Mouse (Mus musculus): ENCODE results near the gene Btd. TPM values are rescaled to one million over a fixed set of nuclear protein-coding genes. Genes with fewer than 3 reads are reported as not detected.

The Btd gene
- polyA plus RNA-seq, 1 experiment from 2014 or later, result 33.5 TPM

- H3K36me3 ChIP-seq, result peaks cover 7% of the 10 kb centered on the region
- no peaks in the 10 kb centered on the region for H3K4me1 ChIP-seq
- no peak overlapping the region for H3K27ac ChIP-seq
- ATAC-seq (ENCODE audit: insufficient number of reproducible peaks, insufficient read depth, low FRiP score, low TSS enrichment, low read depth), result no peak
- no peaks in the 10 kb centered on the region for H3K9me3 ChIP-seq
- H3K9ac ChIP-seq, result no peak overlapping the region
- no peak overlapping the region for H3K4me2 ChIP-seq
- H3K4me3 ChIP-seq, result no peak overlapping the region
- no peaks in the 10 kb centered on the region for H3K27me3 ChIP-seq
- 85% methylated on average over 6 of the region's 6 CpGs for WGBS
Measured at GRCm38 (mm10) chr14:31692536-31692935, 51.7 kb downstream of the Btd start.

- peaks cover 27% of the 10 kb centered on the region for H3K36me3 ChIP-seq
- 85% methylated on average over 9 of the region's 9 CpGs for WGBS
- 0 out of 2 replicates have a peak, but pooled peaks cover 5% of the 10 kb centered on the region for H3K4me1 ChIP-seq
- no peak overlapping the region for H3K4me2 ChIP-seq
- H3K4me3 ChIP-seq, result no peak overlapping the region
- no peak overlapping the region for H3K27ac ChIP-seq
- H3K9ac ChIP-seq, result no peak overlapping the region
- no peak for ATAC-seq (ENCODE audit: insufficient number of reproducible peaks, insufficient read depth, low FRiP score, low TSS enrichment, low read depth)
- H3K27me3 ChIP-seq, result no peaks in the 10 kb centered on the region
- H3K9me3 ChIP-seq, result no peaks in the 10 kb centered on the region
Measured at GRCm38 (mm10) chr14:31696206-31696984, 55.6 kb downstream of the Btd start.

GRCm38 (mm10) chr14:31696985-31697303 is 56.1 kb downstream of the Btd start:
- ATAC-seq (ENCODE audit: insufficient number of reproducible peaks, insufficient read depth, low FRiP score, low TSS enrichment, low read depth), result no peak
- no peak overlapping the region for H3K27ac ChIP-seq

GRCm38 (mm10) chr14:31697346-31697745 is 56.5 kb downstream of the Btd start:
- Histone ChIP-seq H3K9me3 (no peaks in the 10 kb centered on the region), H3K4me1 (0 out of 2 replicates have a peak, but pooled peaks cover 5% of the 10 kb centered on the region), H3K27me3 (no peaks in the 10 kb centered on the region), H3K36me3 (peaks cover 36% of the 10 kb centered on the region), H3K27ac (no peak overlapping the region), H3K4me2 (no peak overlapping the region), H3K9ac (no peak overlapping the region), H3K4me3 (no peak overlapping the region)
- ATAC-seq (ENCODE audit: insufficient number of reproducible peaks, insufficient read depth, low FRiP score, low TSS enrichment, low read depth), result no peak
- WGBS, result 95% methylated on average over 3 of the region's 3 CpGs

More at GRCm38 (mm10) chr14:31696985-31697303, 56.1 kb downstream of the Btd start:
- 0 out of 2 replicates have a peak, but pooled peaks cover 5% of the 10 kb centered on the region for H3K4me1 ChIP-seq
- WGBS, result 90% methylated on average over 3 of the region's 3 CpGs
- no peak overlapping the region for H3K9ac ChIP-seq
- peaks cover 32% of the 10 kb centered on the region for H3K36me3 ChIP-seq
- H3K9me3 ChIP-seq, result no peaks in the 10 kb centered on the region
- no peak overlapping the region for H3K4me2 ChIP-seq
- no peak overlapping the region for H3K4me3 ChIP-seq
- H3K27me3 ChIP-seq, result no peaks in the 10 kb centered on the region

- no peak for ATAC-seq (ENCODE audit: insufficient number of reproducible peaks, insufficient read depth, low FRiP score, low TSS enrichment, low read depth)
- Histone ChIP-seq H3K9ac (no peak overlapping the region), H3K4me3 (no peak overlapping the region), H3K4me2 (no peak overlapping the region), H3K27ac (no peak overlapping the region), H3K9me3 (no peaks in the 10 kb centered on the region), H3K27me3 (no peaks in the 10 kb centered on the region), H3K36me3 (peaks cover 40% of the 10 kb centered on the region), H3K4me1 (0 out of 2 replicates have a peak, but pooled peaks cover 5% of the 10 kb centered on the region)
- 88% methylated on average over 4 of the region's 4 CpGs for WGBS
Measured at GRCm38 (mm10) chr14:31697755-31698154, 56.9 kb downstream of the Btd start.

GRCm38 (mm10) chr14:31700376-31700775 is 59.5 kb downstream of the Btd start:
- ATAC-seq (ENCODE audit: insufficient number of reproducible peaks, insufficient read depth, low FRiP score, low TSS enrichment, low read depth), result no peak
- Histone ChIP-seq H3K4me1 (0 out of 2 replicates have a peak, but pooled peaks cover 5% of the 10 kb centered on the region), H3K9ac (no peak overlapping the region), H3K4me3 (no peak overlapping the region), H3K9me3 (no peaks in the 10 kb centered on the region), H3K27ac (no peak overlapping the region), H3K36me3 (peaks cover 63% of the 10 kb centered on the region), H3K4me2 (no peak overlapping the region), H3K27me3 (no peaks in the 10 kb centered on the region)
- 81% methylated on average over 2 of the region's 2 CpGs for whole genome bisulfite sequencing

- H3K27ac ChIP-seq, result no peak overlapping the region
- no peaks in the 10 kb centered on the region for H3K4me1 ChIP-seq
- WGBS, result 83% methylated on average over 1 of the region's 1 CpGs
- peaks cover 47% of the 10 kb centered on the region for H3K36me3 ChIP-seq
- no peaks in the 10 kb centered on the region for H3K27me3 ChIP-seq
- H3K9ac ChIP-seq, result no peak overlapping the region
- no peak for ATAC-seq (ENCODE audit: insufficient number of reproducible peaks, insufficient read depth, low FRiP score, low TSS enrichment, low read depth)
- no peak overlapping the region for H3K4me2 ChIP-seq
- no peak overlapping the region for H3K4me3 ChIP-seq
- no peaks in the 10 kb centered on the region for H3K9me3 ChIP-seq
Measured at GRCm38 (mm10) chr14:31709343-31709742, 68.5 kb downstream of the Btd start.

GRCm38 (mm10) chr14:31715669-31716068 is 74.8 kb downstream of the Btd start:
- H3K9ac ChIP-seq, result no peak overlapping the region
- no peaks in the 10 kb centered on the region for H3K9me3 ChIP-seq
- H3K36me3 ChIP-seq, result peaks cover 72% of the 10 kb centered on the region
- H3K27ac ChIP-seq, result no peak overlapping the region
- H3K4me1 ChIP-seq, result no peaks in the 10 kb centered on the region
- no peaks in the 10 kb centered on the region for H3K27me3 ChIP-seq
- no peak overlapping the region for H3K4me2 ChIP-seq
- no peak overlapping the region for H3K4me3 ChIP-seq
- no peak for ATAC-seq (ENCODE audit: insufficient number of reproducible peaks, insufficient read depth, low FRiP score, low TSS enrichment, low read depth)

- no peak for ATAC-seq (ENCODE audit: insufficient number of reproducible peaks, insufficient read depth, low FRiP score, low TSS enrichment, low read depth)
- 97% methylated on average over 5 of the region's 5 CpGs for WGBS
Measured at GRCm38 (mm10) chr14:31717360-31717759, 76.5 kb downstream of the Btd start.

More at GRCm38 (mm10) chr14:31717360-31717759, 76.5 kb downstream of the Btd start:
- Histone ChIP-seq H3K27me3 (no peaks in the 10 kb centered on the region), H3K27ac (no peak overlapping the region), H3K4me1 (no peaks in the 10 kb centered on the region), H3K4me2 (no peak overlapping the region), H3K4me3 (no peak overlapping the region), H3K9me3 (no peaks in the 10 kb centered on the region), H3K9ac (no peak overlapping the region), H3K36me3 (peaks cover 68% of the 10 kb centered on the region)

Other genes starting within 250 kb of the Btd start
- gene Sh3bp5, start 204.9 kb upstream of the Btd start, polyA plus RNA-seq (2015; fragmentation: Nextera tagmentation; extraction: Ambion mirVana), result 39.5 and 40.1 TPM in 2 replicates
- 24.9 and 26.8 TPM in 2 replicates for gene Eaf1, start 146.6 kb upstream of the Btd start, polyA plus RNA-seq (2015; fragmentation: Nextera tagmentation; extraction: Ambion mirVana)
- 73.8 and 81.4 TPM in 2 replicates for gene Mettl6, start 146.0 kb upstream of the Btd start, polyA plus RNA-seq (2015; fragmentation: Nextera tagmentation; extraction: Ambion mirVana)
- 0.39 and 0.47 TPM in 2 replicates for gene Colq, start 49.7 kb upstream of the Btd start, polyA plus RNA-seq (2015; fragmentation: Nextera tagmentation; extraction: Ambion mirVana)
- 0.78 and 1.1 TPM in 2 replicates for gene Gm49387, start 150 bp upstream of the Btd start, polyA plus RNA-seq (2015; fragmentation: Nextera tagmentation; extraction: Ambion mirVana)
- 12.3 and 14.5 TPM in 2 replicates for gene Hacl1, start 258 bp downstream of the Btd start, polyA plus RNA-seq (2015; fragmentation: Nextera tagmentation; extraction: Ambion mirVana)
- gene Ankrd28, start 189.6 kb downstream of the Btd start, polyA plus RNA-seq (2015; fragmentation: Nextera tagmentation; extraction: Ambion mirVana), result 10.6 and 10.9 TPM in 2 replicates

Data from embryonic facial prominence, embryonic 13.5 days (tissue).